7 mouse cellular contexts compared by ENCODE assay signal in genomic region chr6:113442442-113443090, GRCm38 (mm10). TPM values are rescaled to one million over a fixed set of nuclear protein-coding genes. Genes with fewer than 3 reads are reported as not detected.
DNase-seq lines count a peak whose midpoint lies in the region; ATAC-seq lines count a peak whose summit lies in the region.

Jagn1 (plus strand) TSS chr6:113442569.

- under 1% methylated on average over 45 of the region's 45 CpGs for WGBS in intestine, embryonic 16.5 days
- under 1% methylated on average over 45 of the region's 45 CpGs for WGBS in midbrain, embryonic 11.5 days

- peak; percentile 88 for ATAC-seq in intestine, embryonic 16.5 days
- peak; percentile 94 for ATAC-seq in midbrain, embryonic 11.5 days (ENCODE audit: low FRiP score)

- H3K36me3 ChIP-seq in intestine, embryonic 16.5 days (ENCODE audit: control insufficient read depth, insufficient read depth, low read length): peaks cover 9% of the 10 kb centered on the region; the same call in 1 of the 2 replicates
- H3K36me3 ChIP-seq in midbrain, embryonic 11.5 days (ENCODE audit: control insufficient read depth, insufficient read depth, low read length): peaks cover 4% of the 10 kb centered on the region; the same call in 1 of the 2 replicates

- H3K4me2 ChIP-seq in intestine, embryonic 16.5 days (ENCODE audit: low read depth, low read length): peak within 1 kb of the TSS; percentile 87
- peak within 1 kb of the TSS; percentile 77 for H3K4me2 ChIP-seq in midbrain, embryonic 11.5 days

- no peaks in the 10 kb centered on the region for H3K9me3 ChIP-seq in intestine, embryonic 16.5 days (ENCODE audit: control insufficient read depth, low read length)
- H3K9me3 ChIP-seq in midbrain, embryonic 11.5 days (ENCODE audit: control insufficient read depth, low read length): no peaks in the 10 kb centered on the region

- peak; percentile 95 for DNase-seq in adrenal gland, adult 2 months
- peak; percentile 91 for DNase-seq in embryo, embryonic 11.5 days (ENCODE audit: low read depth, low spot score)
- peak; percentile 79 to 87 for DNase-seq in gastrocnemius, postnatal 4 days (ENCODE audit: low spot score in 2 of 2)
- peak; percentile 90 to 91 for DNase-seq in left cerebral cortex, postnatal 36 days (ENCODE audit: low spot score in 2 of 2)
- peak; percentile 100 for DNase-seq in midbrain, embryonic 11.5 days (ENCODE audit: low spot score, missing footprints)
- peak; percentile 91 for DNase-seq in skeletal muscle tissue, adult 2 months (ENCODE audit: low read depth, low spot score)

- peak within 1 kb of the TSS; percentile 94 for H3K9ac ChIP-seq in intestine, embryonic 16.5 days (ENCODE audit: low read depth, low read length)
- peak within 1 kb of the TSS; percentile 89 for H3K9ac ChIP-seq in midbrain, embryonic 11.5 days (ENCODE audit: low read length)

- intact Hi-C loops in left cerebral cortex, postnatal 36 days (cut with DNase I): loop anchor here (5.0 kb wide), 2 partner anchors 40 to 90 kb away; partner anchors contain the start of genes Creld1, Emc3 and Fancd2

- H3K27ac ChIP-seq in intestine, embryonic 16.5 days (ENCODE audit: low read length): peak within 1 kb of the TSS; percentile 67
- H3K27ac ChIP-seq in midbrain, embryonic 11.5 days (ENCODE audit: low read depth, low read length): 0 out of 2 replicates have a peak within 1 kb of the TSS, but pooled peaks have one; percentile 25

- peak within 1 kb of the TSS; percentile 79 for H3K4me3 ChIP-seq in intestine, embryonic 16.5 days (ENCODE audit: low read length)
- H3K4me3 ChIP-seq in midbrain, embryonic 11.5 days (ENCODE audit: low read depth, low read length): peak within 1 kb of the TSS; percentile 85

- H3K4me1 ChIP-seq in intestine, embryonic 16.5 days (ENCODE audit: control insufficient read depth, insufficient read depth, low read length): peaks cover 7% of the 10 kb centered on the region; the same call in 1 of the 2 replicates
- H3K4me1 ChIP-seq in midbrain, embryonic 11.5 days (ENCODE audit: control insufficient read depth, insufficient read depth, low read length): peaks cover 7% of the 10 kb centered on the region; the same call in 1 of the 2 replicates

- no peaks in the 10 kb centered on the region for H3K27me3 ChIP-seq in intestine, embryonic 16.5 days (replicated peaks; ENCODE audit: control insufficient read depth, insufficient read depth, low read length)
- H3K27me3 ChIP-seq in midbrain, embryonic 11.5 days (ENCODE audit: control insufficient read depth, insufficient read depth, low read length): no peaks in the 10 kb centered on the region

RNA-seq across cellular contexts. Expression of gene Jagn1, which starts in this region (rescaled TPM):
- 10 to 100 TPM; 50.5 TPM for total RNA-seq in adrenal gland, adult 2 months (2021)
- 49.5 and 64.3 TPM in 2 replicates for polyA plus RNA-seq in adrenal gland, adult 2 months (2012; rRNA removed)
- 10 to 100 TPM; 34.7 to 39.8 TPM for total RNA-seq in gastrocnemius, postnatal 4 days (2021)
- polyA plus RNA-seq in intestine, embryonic 16.5 days (2015; fragmentation: Nextera tagmentation; extraction: Ambion mirVana): 82.6 and 89.7 TPM in 2 replicates
- total RNA-seq in left cerebral cortex, postnatal 36 days (2021): 10 to 100 TPM; 38.0 to 41.8 TPM
- polyA plus RNA-seq in midbrain, embryonic 11.5 days (2014; fragmentation: Nextera tagmentation; extraction: Ambion mirVana): 73.1 and 75.0 TPM in 2 replicates

Comparison
In these comparisons a context has a peak if more than half of its experiments do, and no peak if none do; other contexts are left out.
1. Peak in every context shown above with its lines: DNase-seq, ATAC-seq, H3K4me3 ChIP-seq and H3K27ac ChIP-seq.